32 mouse cellular contexts compared by ENCODE assay signal in genomic region chr16:70929651-70930050, GRCm38 (mm10).
"Had no signal": no experiment of that assay in that cellular context is flagged by ENCODE, and none has a peak within 500 bp of the region (broad histone marks: within the 10 kb centered on the region; RNA-seq: fewer than 3 reads in every experiment).

No protein-coding gene starts in this region.

- H3K4me1 ChIP-seq: limb, embryonic 10.5 days; limb, embryonic 12.5 days; limb, embryonic 13.5 days; limb, embryonic 15.5 days; liver, embryonic 12.5 days; liver, embryonic 13.5 days; liver, embryonic 15.5 days; lung, embryonic 15.5 days; megakaryocyte, embryonic 14.5 days; midbrain, embryonic 10.5 days; midbrain, embryonic 12.5 days; midbrain, embryonic 13.5 days; midbrain, embryonic 15.5 days; neural tube, embryonic 12.5 days had no signal

- H3K27ac ChIP-seq: limb, embryonic 10.5 days; limb, embryonic 12.5 days; limb, embryonic 13.5 days; limb, embryonic 15.5 days; liver, embryonic 12.5 days; liver, embryonic 13.5 days; liver, embryonic 14.5 days; liver, embryonic 15.5 days; lung, embryonic 15.5 days; macrophage; midbrain, embryonic 10.5 days; midbrain, embryonic 12.5 days; midbrain, embryonic 13.5 days; midbrain, embryonic 15.5 days; neural tube, embryonic 12.5 days had no signal

- H3K4me2 ChIP-seq: limb, embryonic 12.5 days; limb, embryonic 13.5 days; limb, embryonic 15.5 days; liver, embryonic 11.5 days; liver, embryonic 12.5 days; liver, embryonic 13.5 days; liver, embryonic 15.5 days; lung, embryonic 14.5 days; lung, embryonic 15.5 days; midbrain, embryonic 11.5 days; midbrain, embryonic 12.5 days; midbrain, embryonic 13.5 days; midbrain, embryonic 15.5 days; neural tube, embryonic 12.5 days had no signal

- H3K9ac ChIP-seq: limb, embryonic 12.5 days; limb, embryonic 13.5 days; limb, embryonic 15.5 days; liver, embryonic 12.5 days; liver, embryonic 13.5 days; liver, embryonic 14.5 days; liver, embryonic 15.5 days; liver, postnatal 0 days; lung, embryonic 14.5 days; lung, embryonic 15.5 days; midbrain, embryonic 12.5 days; midbrain, embryonic 13.5 days; midbrain, embryonic 15.5 days; neural tube, embryonic 12.5 days had no signal

- H3K4me3 ChIP-seq: limb, embryonic 10.5 days; limb, embryonic 12.5 days; limb, embryonic 13.5 days; limb, embryonic 15.5 days; liver, embryonic 12.5 days; liver, embryonic 13.5 days; liver, embryonic 15.5 days; lung, embryonic 15.5 days; megakaryocyte, embryonic 14.5 days; midbrain, embryonic 10.5 days; midbrain, embryonic 12.5 days; midbrain, embryonic 13.5 days; midbrain, embryonic 15.5 days; myocyte; neural tube, embryonic 12.5 days had no signal

- ATAC-seq: liver, embryonic 12.5 days; liver, postnatal 0 days; lung, postnatal 0 days; midbrain, embryonic 13.5 days; midbrain, embryonic 15.5 days; midbrain, embryonic 16.5 days had no signal

- H3K27me3 ChIP-seq: limb, embryonic 12.5 days; limb, embryonic 13.5 days; limb, embryonic 15.5 days; liver, embryonic 12.5 days; liver, embryonic 13.5 days; liver, embryonic 15.5 days; lung, embryonic 15.5 days; megakaryocyte, embryonic 14.5 days; midbrain, embryonic 12.5 days; midbrain, embryonic 13.5 days; midbrain, embryonic 15.5 days; neural tube, embryonic 12.5 days had no signal

- DNase-seq: left cerebral cortex, postnatal 4 days; liver; liver, embryonic 13.5 days; liver, postnatal 0 days; lung, adult 18-20 months; lung, adult 2 months; lung, embryonic 14.5 days; lung, postnatal 10 days; lung, postnatal 14 days; lung, postnatal 36 days; lung, postnatal 4 days; midbrain, embryonic 14.5 days had no signal

- H3K36me3 ChIP-seq: limb, embryonic 10.5 days; limb, embryonic 12.5 days; limb, embryonic 13.5 days; limb, embryonic 15.5 days; liver, embryonic 12.5 days; liver, embryonic 13.5 days; liver, embryonic 15.5 days; lung, embryonic 15.5 days; midbrain, embryonic 10.5 days; midbrain, embryonic 12.5 days; midbrain, embryonic 13.5 days; midbrain, embryonic 15.5 days; neural tube, embryonic 12.5 days had no signal

- H3K9me3 ChIP-seq: limb, embryonic 10.5 days; limb, embryonic 12.5 days; limb, embryonic 13.5 days; limb, embryonic 15.5 days; liver, embryonic 12.5 days; liver, embryonic 13.5 days; liver, embryonic 15.5 days; lung, embryonic 15.5 days; megakaryocyte, embryonic 14.5 days; midbrain, embryonic 10.5 days; midbrain, embryonic 12.5 days; midbrain, embryonic 13.5 days; midbrain, embryonic 15.5 days; neural tube, embryonic 12.5 days had no signal
